Mouse (Mus musculus): ENCODE results near the gene Kank3.
A peak's percentile ranks its signal among the peaks of the same experiment; 100 is the strongest.

- TF ChIP-seq EP300 (IDR thresholded peaks at IDR 0.05) (no peak), CTCF (IDR thresholded peaks at IDR 0.05) (peak; percentile 50)
Measured at GRCm38 (mm10) chr17:33822436-33822959, 12.2 kb downstream of the Kank3 start.

Data from lung, postnatal 0 days (tissue).